Mouse (Mus musculus) kidney, adult 2 months (tissue): ENCODE results near the gene Fahd2a.

Source experiments
- CTCF ChIP-seq: fragments of 200-500 bp; conservative IDR thresholded peaks from 2 replicates; pipeline ENCODE4 v1.5.1; 2011; ENCODE audit warnings: low read depth, mild to moderate bottlenecking, control low read depth, low read length, moderate library complexity, mixed read lengths; ENCODE audit not compliant: insufficient read depth, insufficient read length
- POLR2A ChIP-seq: fragments of 200-500 bp; IDR thresholded peaks from one replicate; pipeline ENCODE4 v1.6.1; 2011; ENCODE audit warnings: low read depth, low read length, control low read depth

DNA sequence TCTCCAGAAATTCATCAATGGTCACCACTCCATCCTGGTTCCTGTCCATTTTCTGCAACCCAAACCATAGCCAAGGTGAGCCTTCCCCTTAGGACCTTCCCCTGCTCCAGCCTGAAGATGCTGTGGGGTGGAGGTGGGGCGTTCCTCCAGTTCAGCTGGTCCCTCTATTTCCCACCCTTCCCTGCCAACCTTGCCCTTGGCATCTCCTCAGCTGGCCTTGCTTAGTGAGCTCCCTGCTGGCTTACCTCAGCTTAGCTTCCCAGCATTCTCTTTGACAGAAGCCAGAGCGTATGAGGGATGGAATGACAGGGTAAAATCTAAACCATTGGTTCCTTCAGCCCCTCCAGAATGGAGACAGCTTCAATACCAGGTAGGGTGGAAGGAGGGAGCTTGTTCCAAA, 15.0 kb upstream of the Fahd2a start:
- TF ChIP-seq CTCF, result no peak
- TF ChIP-seq POLR2A, result no peak
